ENCODE assay signal across 23 mouse cellular contexts in the genomic region with DNA sequence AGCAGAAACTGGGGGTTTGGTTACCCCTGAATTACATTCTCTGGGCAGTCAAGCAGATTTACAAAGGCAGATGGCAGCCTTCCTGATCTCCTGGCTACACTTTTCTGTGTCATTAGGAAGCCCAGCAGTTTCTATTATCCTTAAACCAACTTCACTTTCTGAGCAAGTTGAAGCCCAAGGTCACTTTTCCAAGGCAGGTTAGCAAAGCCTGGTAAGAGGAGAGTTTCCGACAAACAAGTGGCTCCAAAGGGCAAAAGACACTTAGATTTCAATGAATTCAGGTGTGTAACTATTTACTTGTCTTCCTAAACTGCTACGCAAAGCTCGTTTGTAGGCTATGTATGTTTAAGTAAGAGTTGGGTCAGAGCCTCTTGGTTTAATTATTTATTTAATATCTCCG. TPM values are rescaled to one million over a fixed set of nuclear protein-coding genes. Genes with fewer than 3 reads are reported as not detected.
A peak's percentile ranks its signal among the peaks of the same experiment; 100 is the strongest.
DNase-seq lines count a peak whose midpoint lies in the region; TF ChIP-seq lines count a peak whose summit lies in the region.
"Had no signal": no experiment of that assay in that cellular context is flagged by ENCODE, and none has a peak within 500 bp of the region (broad histone marks: within the 10 kb centered on the region; RNA-seq: fewer than 3 reads in every experiment).

No protein-coding gene starts in this region.

- 95% methylated on average over 4 of the region's 4 CpGs for WGBS in macrophage (ENCODE audit: missing documents)

- peaks cover 67% of the 10 kb centered on the region for H3K4me1 ChIP-seq in bone marrow macrophage, adult 2 months (ENCODE audit: control insufficient read depth, insufficient read depth, low read length)

- no peak overlapping the region for H3K4me3 ChIP-seq in bone marrow macrophage, adult 2 months (ENCODE audit: insufficient read depth, low read length)
- H3K4me3 ChIP-seq in macrophage (ENCODE audit: inconsistent target) = no peak overlapping the region
- H3K4me3 ChIP-seq: forebrain, embryonic 13.5 days; heart, adult 2 months; heart, embryonic 10.5 days; heart, embryonic 13.5 days had no signal

- no peak for TF ChIP-seq CTCF in bone marrow macrophage, adult 2 months (IDR thresholded peaks at IDR 0.05; ENCODE audit: low read depth, low read length)

- H3K36me3 ChIP-seq in macrophage (ENCODE audit: inconsistent target) = no peaks in the 10 kb centered on the region

- DNase-seq in cerebellum, adult 9-11 months = peak; percentile 46
- no peak for DNase-seq in cerebellum, adult 8-10 months
- DNase-seq in yolk sac, embryonic 10.5 days (ENCODE audit: low spot score) = peak; percentile 45
- no peak for DNase-seq in natural killer cell, adult 2 months (ENCODE audit: low spot score in 2 of 2)
- DNase-seq: adrenal gland, adult 2 months; adrenal gland, postnatal 14 days; gastrocnemius, postnatal 10 days; gastrocnemius, postnatal 36 days; heart, postnatal 14 days; heart, postnatal 4 days had no signal

- TF ChIP-seq POLR2A in bone marrow macrophage, adult 2 months (IDR thresholded peaks at IDR 0.05; ENCODE audit: borderline replicate concordance, low read depth, low read length) = no peak

- H3K27ac ChIP-seq in bone marrow macrophage, adult 2 months (ENCODE audit: insufficient read depth, low read depth, low read length) = 0 out of 2 replicates have a peak overlapping the region, but pooled peaks have one; percentile 15
- H3K27ac ChIP-seq in macrophage = peak overlapping the region; percentile 90
- H3K27ac ChIP-seq: forebrain, embryonic 13.5 days; heart, adult 2 months; heart, embryonic 10.5 days; heart, embryonic 13.5 days had no signal

- peaks cover 29% of the 10 kb centered on the region for H3K79me2 ChIP-seq in macrophage (ENCODE audit: inconsistent target)

RNA-seq across cellular contexts. Expression of gene Fkbpl, which starts 1.2 kb away (rescaled TPM):
- polyA plus RNA-seq in bone marrow macrophage, adult 2 months (2012; ENCODE audit: insufficient read depth, insufficient read length, missing spikeins) = 22.4 and 22.9 TPM in 2 replicates
- 10 to 100 TPM in 4 of 26 experiments, 1 to 10 TPM in 22; 1.9 to 12.5 (median 7.0) TPM for total RNA-seq in macrophage (2018; cell fraction: chromatin; rRNA removed)
- total RNA-seq in macrophage (2018; cell fraction: cytosol; rRNA removed) = 10 to 100 TPM in 24 of 26 experiments, 1 to 10 TPM in 2; 7.7 to 22.0 (median 13.1) TPM
- total RNA-seq in macrophage (2018; cell fraction: nucleus; rRNA removed) = 10 to 100 TPM in 7 of 26 experiments, 1 to 10 TPM in 19; 2.2 to 13.1 (median 7.9) TPM
- polyA plus RNA-seq in macrophage (2018) = 12.5 to 24.4 TPM (median 15.0 TPM) in 3 replicates

RNA-seq across cellular contexts. Expression of gene Atf6b, which starts 3.6 kb away (rescaled TPM):
- 42.6 and 62.7 TPM in 2 replicates for polyA plus RNA-seq in bone marrow macrophage, adult 2 months (2012; ENCODE audit: insufficient read depth, insufficient read length, missing spikeins)
- total RNA-seq in macrophage (2018; cell fraction: chromatin; rRNA removed) = 10 to 100 TPM; 18.3 to 80.5 (median 48.3) TPM
- 10 to 100 TPM; 37.7 to 82.4 (median 57.2) TPM for total RNA-seq in macrophage (2018; cell fraction: cytosol; rRNA removed)
- 10 to 100 TPM; 22.0 to 90.0 (median 57.6) TPM for total RNA-seq in macrophage (2018; cell fraction: nucleus; rRNA removed)
- polyA plus RNA-seq in macrophage (2018) = 31.4 to 62.2 TPM (median 57.9 TPM) in 3 replicates

RNA-seq across cellular contexts. Expression of gene Prrt1, which starts 14.0 kb away (rescaled TPM):
- polyA plus RNA-seq in bone marrow macrophage, adult 2 months (2012; ENCODE audit: insufficient read depth, insufficient read length, missing spikeins) = 0.76 and 1.3 TPM in 2 replicates
- 1 to 10 TPM in 1 of 26 experiments, under 1 TPM in 5, not detected in 20; 0.33 to 1.1 (median 0.68) TPM for total RNA-seq in macrophage (2018; cell fraction: chromatin; rRNA removed)
- total RNA-seq in macrophage (2018; cell fraction: cytosol; rRNA removed) = under 1 TPM in 15 of 26 experiments, not detected in 11; 0.07 to 0.22 (median 0.10) TPM
- total RNA-seq in macrophage (2018; cell fraction: nucleus; rRNA removed) = 1 to 10 TPM in 4 of 26 experiments, under 1 TPM in 17, not detected in 5; 0.26 to 1.3 (median 0.58) TPM
- 0.16 to 0.25 TPM in 2 of 3 replicates, not detected in the other for polyA plus RNA-seq in macrophage (2018)
- total RNA-seq: MEL had no signal
- polyA plus RNA-seq: C2C12 had no signal

RNA-seq across cellular contexts. Expression of gene Ppt2, which starts 15.1 kb away (rescaled TPM):
- polyA plus RNA-seq in bone marrow macrophage, adult 2 months (2012; ENCODE audit: insufficient read depth, insufficient read length, missing spikeins) = 101 and 118 TPM in 2 replicates
- 10 to 100 TPM; 12.1 to 40.8 (median 28.4) TPM for total RNA-seq in macrophage (2018; cell fraction: chromatin; rRNA removed)
- total RNA-seq in macrophage (2018; cell fraction: cytosol; rRNA removed) = 10 to 100 TPM; 52.1 to 89.0 (median 72.4) TPM
- 100 to 1,000 TPM in 1 of 26 experiments, 10 to 100 TPM in 25; 19.9 to 100 (median 65.0) TPM for total RNA-seq in macrophage (2018; cell fraction: nucleus; rRNA removed)
- 71.0 to 95.1 TPM (median 79.6 TPM) in 3 replicates for polyA plus RNA-seq in macrophage (2018)

RNA-seq across cellular contexts. Expression of gene Tnxb, which starts 27.0 kb away (rescaled TPM):
- not detected in 2 replicates for polyA plus RNA-seq in bone marrow macrophage, adult 2 months (2012; ENCODE audit: insufficient read depth, insufficient read length, missing spikeins)
- total RNA-seq in macrophage (2018; cell fraction: chromatin; rRNA removed) = under 1 TPM in 4 of 26 experiments, not detected in 22; 0.05 to 0.37 (median 0.10) TPM
- total RNA-seq in macrophage (2018; cell fraction: cytosol; rRNA removed) = under 1 TPM in 3 of 26 experiments, not detected in 23; under 0.01 to 0.03 (median under 0.01) TPM
- under 1 TPM in 5 of 26 experiments, not detected in 21; 0.04 to 0.14 (median 0.04) TPM for total RNA-seq in macrophage (2018; cell fraction: nucleus; rRNA removed)
- not detected in 3 replicates for polyA plus RNA-seq in macrophage (2018)
- total RNA-seq: granulocyte monocyte progenitor cell, adult 5-6 weeks had no signal
- polyA plus RNA-seq: CD4-positive, CD25-positive, alpha-beta regulatory T cell, adult 4 months; embryonic facial prominence, embryonic 11.5 days; forebrain, embryonic 10.5 days; inflammation-experienced regulatory T-cells, adult 6 months had no signal

Comparison
In these comparisons a context has a peak if more than half of its experiments do, and no peak if none do; other contexts are left out.
1. DNase-seq: peak in cerebellum, adult 9-11 months (single experiment) and yolk sac, embryonic 10.5 days (single experiment); none in cerebellum, adult 8-10 months (single experiment) and natural killer cell, adult 2 months (0 of 2).